Mouse (Mus musculus) stomach, postnatal 0 days (tissue): ENCODE measurements around the gene Phox2a. TPM values are rescaled to one million over a fixed set of nuclear protein-coding genes. Genes with fewer than 3 reads are reported as not detected.

Experiments
- ATAC-seq: fragments of 200-750 bp; cut with Nextera tagmentation; 2 replicates; pipeline ENCODE4 v1.8.0; 2017; ENCODE audit not compliant: low FRiP score, low TSS enrichment
- DNase-seq: peaks from one replicate; pipeline ENCODE4 v3.0.0-alpha.2; 2016; ENCODE audit warnings: low spot score
- H3K27ac ChIP-seq: fragments of 300-500 bp; sonication (generic); replicated peaks from 2 replicates; pipeline ENCODE4 v1.5.1; 2014; ENCODE audit warnings: mild to moderate bottlenecking, control low read depth
- H3K27me3 ChIP-seq: fragments of 300-500 bp; sonication (generic); 2 replicates; pipeline ENCODE4 v1.6.1; 2014; ENCODE audit warnings: low read length; ENCODE audit not compliant: control insufficient read depth, insufficient read depth
- H3K36me3 ChIP-seq: fragments of 300-500 bp; sonication (generic); 2 replicates; pipeline ENCODE4 v1.6.1; 2014; ENCODE audit warnings: low read length, mixed read lengths; ENCODE audit not compliant: control insufficient read depth, insufficient read depth
- H3K4me1 ChIP-seq: fragments of 300-500 bp; sonication (generic); replicated peaks from 2 replicates; pipeline ENCODE4 v1.6.1; 2014; ENCODE audit warnings: antibody characterized with exemption; ENCODE audit not compliant: control insufficient read depth, insufficient read depth
- H3K4me2 ChIP-seq: fragments of 300-500 bp; sonication (generic); replicated peaks from 2 replicates; pipeline ENCODE4 v1.6.1; 2014; ENCODE audit warnings: low read depth, mild to moderate bottlenecking, control low read depth, moderate library complexity
- H3K4me3 ChIP-seq: fragments of 300-500 bp; sonication (generic); 2 replicates; pipeline ENCODE4 v1.5.1; 2014; ENCODE audit warnings: low read depth, low read length, control low read depth
- H3K9ac ChIP-seq: fragments of 300-500 bp; sonication (generic); 2 replicates; pipeline ENCODE4 v1.6.1; 2014; ENCODE audit warnings: mild to moderate bottlenecking, low read length, control low read depth, mixed read lengths
- H3K9me3 ChIP-seq: fragments of 300-500 bp; sonication (generic); 2 replicates; pipeline ENCODE4 v1.6.1; 2016; ENCODE audit warnings: low read length; ENCODE audit not compliant: control insufficient read depth
- CTCF ChIP-seq: IDR thresholded peaks from 2 replicates; pipeline ENCODE4 v1.5.1; 2016; ENCODE audit warnings: antibody characterized with exemption, low read depth, mild to moderate bottlenecking, moderate library complexity
- EP300 ChIP-seq: optimal IDR thresholded peaks from 2 replicates; pipeline ENCODE3; 2016; ENCODE audit warnings: antibody characterized with exemption
- WGBS: fragments of 180-500 bp; shearing (Covaris S2); extraction: QIAGEN DNeasy Blood & Tissue Kit; methylation state at CpG from one replicate; pipeline ENCODE4 v1.1.7; 2014; 5-methylcytosine and 5-hydroxymethylcytosine counted together
- polyA plus RNA-seq: library from polyadenylated mRNA; unstranded; fragments of >200 nt; fragmentation: Nextera tagmentation; extraction: Ambion mirVana; gene quantifications from 2 replicates; pipeline ENCODE4 v1.2.1, GENCODE M21; 2015

Gene Phox2a
- polyA plus RNA-seq, result 3.7 and 4.4 TPM in 2 replicates

- Histone ChIP-seq H3K9ac (no peak within 1 kb of the TSS), H3K27me3 (peaks cover 20% of the 10 kb centered on the region)
- ATAC-seq, result 0 out of 2 replicates have a peak, but pooled peaks have one; percentile 6
Observed at GRCm38 (mm10) chr7:101817861-101818401, at the start of gene Phox2a. Gene Phox2a, plus strand, starts transcription at chr7:101818313.

GRCm38 (mm10) chr7:101770051-101770450, 48.1 kb upstream of the Phox2a start:
- H3K27me3 ChIP-seq, result no peaks in the 10 kb centered on the region
- no peaks in the 10 kb centered on the region for H3K4me1 ChIP-seq
- no peak overlapping the region for H3K9ac ChIP-seq
- peaks cover under 1% of the 10 kb centered on the region; the same call in 1 of the 2 replicates for H3K36me3 ChIP-seq
- H3K4me2 ChIP-seq, result no peak overlapping the region
- 81% methylated on average over 7 of the region's 7 CpGs for WGBS
- no peak for TF ChIP-seq CTCF
- no peak for TF ChIP-seq EP300
- H3K9me3 ChIP-seq, result no peaks in the 10 kb centered on the region
- DNase-seq (no peak), ATAC-seq (no peak)
- no peak overlapping the region for H3K4me3 ChIP-seq
- no peak overlapping the region for H3K27ac ChIP-seq

More at GRCm38 (mm10) chr7:101817861-101818401, at the start of gene Phox2a:
- DNase-seq, result no peak
- Histone ChIP-seq H3K27ac (no peak within 1 kb of the TSS), H3K36me3 (no peaks in the 10 kb centered on the region), H3K4me2 (peak within 1 kb of the TSS; percentile 46), H3K4me3 (peak within 1 kb of the TSS; percentile 29), H3K9me3 (no peaks in the 10 kb centered on the region), H3K4me1 (peaks cover 11% of the 10 kb centered on the region; the same call in 1 of the 2 replicates)
- TF ChIP-seq EP300, result no peak
- TF ChIP-seq CTCF, result no peak
- 1% methylated on average over 32 of the region's 45 CpGs for WGBS

GRCm38 (mm10) chr7:101771604-101772003, 46.5 kb upstream of the Phox2a start:
- Histone ChIP-seq H3K4me2 (no peak overlapping the region), H3K27me3 (no peaks in the 10 kb centered on the region), H3K27ac (no peak overlapping the region), H3K4me1 (no peaks in the 10 kb centered on the region), H3K4me3 (no peak overlapping the region), H3K36me3 (peaks cover 2% of the 10 kb centered on the region; the same call in 1 of the 2 replicates), H3K9ac (no peak overlapping the region), H3K9me3 (no peaks in the 10 kb centered on the region)
- ATAC-seq, result no peak
- 68% methylated on average over 1 of the region's 1 CpGs for WGBS
- TF ChIP-seq EP300 (no peak), CTCF (no peak)
- DNase-seq, result no peak

GRCm38 (mm10) chr7:101772687-101773086, 45.4 kb upstream of the Phox2a start:
- DNase-seq, result peak; percentile 24
- no peak for TF ChIP-seq EP300
- no peak for TF ChIP-seq CTCF
- Histone ChIP-seq H3K4me2 (no peak overlapping the region), H3K4me3 (no peak overlapping the region), H3K9ac (no peak overlapping the region), H3K9me3 (no peaks in the 10 kb centered on the region), H3K4me1 (no peaks in the 10 kb centered on the region), H3K36me3 (0 out of 2 replicates have a peak, but pooled peaks cover 2% of the 10 kb centered on the region), H3K27ac (no peak overlapping the region), H3K27me3 (no peaks in the 10 kb centered on the region)
- WGBS, result 49% methylated on average over 8 of the region's 8 CpGs
- ATAC-seq, result no peak

GRCm38 (mm10) chr7:101777053-101777452, 41.1 kb upstream of the Phox2a start:
- TF ChIP-seq CTCF, result no peak
- TF ChIP-seq EP300, result no peak
- WGBS, result 94% methylated on average over 1 of the region's 1 CpGs
- 0 out of 2 replicates have a peak, but pooled peaks cover 5% of the 10 kb centered on the region for H3K36me3 ChIP-seq

GRCm38 (mm10) chr7:101820295-101821030, 2.4 kb downstream of the Phox2a start:
- TF ChIP-seq EP300, result no peak
- no peak for TF ChIP-seq CTCF
- peaks cover 20% of the 10 kb centered on the region for H3K27me3 ChIP-seq
- peak overlapping the region; percentile 33 for H3K4me3 ChIP-seq
- peak; percentile 37 for DNase-seq
- peaks cover 6% of the 10 kb centered on the region; the same call in 1 of the 2 replicates for H3K36me3 ChIP-seq
- ATAC-seq, result no peak
- H3K27ac ChIP-seq, result no peak overlapping the region
- peaks cover 11% of the 10 kb centered on the region; the same call in 1 of the 2 replicates for H3K4me1 ChIP-seq
- H3K9ac ChIP-seq, result no peak overlapping the region
- 5% methylated on average over 35 of the region's 35 CpGs for WGBS
- no peaks in the 10 kb centered on the region for H3K9me3 ChIP-seq
- peak overlapping the region; percentile 80 for H3K4me2 ChIP-seq

More at GRCm38 (mm10) chr7:101777053-101777452, 41.1 kb upstream of the Phox2a start:
- Histone ChIP-seq H3K27me3 (no peaks in the 10 kb centered on the region), H3K4me1 (no peaks in the 10 kb centered on the region), H3K4me2 (no peak overlapping the region), H3K27ac (no peak overlapping the region), H3K4me3 (no peak overlapping the region), H3K9ac (no peak overlapping the region), H3K9me3 (no peaks in the 10 kb centered on the region)
- ATAC-seq, result no peak
- no peak for DNase-seq
